Mouse (Mus musculus) MEL-GATA-1-ER (cell line): Measurements from ENCODE around the gene Lst1.
"Not testable (repeated sequence)": the region's sequence is repeated elsewhere in the genome, so short reads cannot be mapped to it uniquely, and the experiment has no call there.

Source experiments
- DNase-seq: peaks from one replicate; pipeline ENCODE4 v3.0.0-alpha.2; 2012; ENCODE audit warnings: low read depth; ENCODE audit errors: extremely low read depth

Lst1 gene

DNA sequence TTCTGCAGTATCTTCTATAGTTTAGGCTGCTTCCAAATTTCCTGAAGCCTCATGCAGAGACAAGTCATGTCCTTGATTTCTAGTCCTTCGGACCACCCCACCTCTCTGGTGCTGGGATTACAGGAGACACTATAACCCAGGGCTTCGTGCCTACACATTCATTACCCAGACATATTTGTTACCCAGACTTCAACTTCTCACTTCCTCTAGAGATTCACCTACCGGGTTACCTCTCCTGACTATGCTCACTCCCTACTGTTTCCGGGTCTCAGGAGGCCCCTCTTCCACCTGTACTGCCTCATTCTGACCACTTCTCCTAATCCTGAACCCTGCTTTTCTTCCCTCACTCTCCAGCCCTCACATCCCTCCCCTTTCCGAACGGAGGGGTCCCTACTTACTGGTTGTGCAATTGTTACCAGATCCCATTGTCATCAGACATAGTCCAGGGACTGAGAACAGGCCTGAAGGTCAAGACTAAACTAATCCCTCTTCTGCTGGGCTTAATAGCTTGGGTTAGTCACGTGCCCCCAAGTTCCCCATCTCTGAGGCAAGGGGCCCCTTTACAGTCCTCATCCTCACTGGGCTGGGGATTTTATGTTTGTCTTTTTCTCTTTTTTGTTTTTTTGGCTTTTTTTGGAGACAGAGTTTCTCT lies at the start of gene Lst1:
Lst1 (minus strand) TSS at position 481 of the 652 bp plus-strand sequence.
- DNase-seq: no peak

- DNase-seq: no peak
Measured at GRCm38 (mm10) chr17:35237504-35237903, 49.3 kb upstream of the Lst1 start.

GRCm38 (mm10) chr17:35236996-35237395 lies 48.8 kb upstream of the Lst1 start:
- no peak for DNase-seq

GRCm38 (mm10) chr17:35236390-35236746 lies 48.1 kb upstream of the Lst1 start:
- no peak for DNase-seq

GRCm38 (mm10) chr17:35235614-35236389 lies 47.6 kb upstream of the Lst1 start, which contains the start of gene Nfkbil1:
Gene Nfkbil1 (minus strand): TSS chr17:35235792.
- peak; percentile 91 for DNase-seq

- no peak for DNase-seq
Measured at GRCm38 (mm10) chr17:35234903-35235302, 46.7 kb upstream of the Lst1 start.

- DNase-seq: not testable (repeated sequence)
Measured at GRCm38 (mm10) chr17:35234090-35234489, 45.9 kb upstream of the Lst1 start.

- no peak for DNase-seq
Measured at GRCm38 (mm10) chr17:35233114-35233980, 45.1 kb upstream of the Lst1 start, which contains the start of gene Atp6v1g2. Gene Atp6v1g2 (plus strand): TSS chr17:35233660.

DNA sequence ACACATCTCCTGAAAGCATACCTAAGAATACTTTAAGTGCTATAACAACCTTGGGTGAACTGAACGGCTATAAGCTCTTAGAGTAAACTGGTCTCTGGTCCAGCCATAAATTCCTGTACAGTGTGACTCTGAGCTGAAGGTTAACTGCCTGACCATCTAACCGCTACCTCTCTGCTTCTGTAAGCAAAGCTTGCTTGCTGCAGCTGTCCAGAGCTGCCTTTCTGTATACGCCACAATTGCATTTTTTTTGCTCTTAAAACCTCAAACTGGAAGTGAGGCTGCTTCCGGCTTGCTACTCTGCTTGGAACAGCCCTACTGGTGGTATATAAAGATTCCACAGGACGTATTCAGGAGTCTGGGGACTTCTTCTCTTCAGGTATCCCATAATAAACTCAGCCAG lies 44.4 kb upstream of the Lst1 start:
- no peak for DNase-seq

DNA sequence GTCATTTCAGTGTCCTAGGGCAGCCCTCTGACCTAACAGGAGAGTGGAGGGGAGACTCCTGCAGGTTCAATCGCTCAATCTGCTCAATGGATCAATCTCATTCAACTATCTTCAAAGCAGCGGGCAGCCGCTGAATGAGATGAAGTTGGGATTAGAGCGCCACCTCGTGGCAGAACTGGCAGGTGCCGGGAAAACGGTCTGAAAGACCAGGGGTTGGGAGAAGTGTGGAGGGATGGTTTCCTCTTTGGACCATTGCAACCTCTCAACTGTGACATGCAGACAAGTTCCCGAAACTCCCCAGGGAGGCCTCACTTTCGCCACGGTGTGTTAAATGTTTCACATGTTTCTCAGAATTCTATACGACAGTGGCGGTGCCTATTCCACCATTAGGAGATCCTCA lies 43.8 kb upstream of the Lst1 start:
- no peak for DNase-seq

- no peak for DNase-seq
Measured at GRCm38 (mm10) chr17:35231022-35231421, 42.8 kb upstream of the Lst1 start.

- no peak for DNase-seq
Measured at GRCm38 (mm10) chr17:35226561-35227046, 38.4 kb upstream of the Lst1 start.

- DNase-seq: no peak
Measured at GRCm38 (mm10) chr17:35225456-35225855, 37.2 kb upstream of the Lst1 start.

- DNase-seq: no peak
Measured at GRCm38 (mm10) chr17:35224641-35225040, 36.4 kb upstream of the Lst1 start.

DNA sequence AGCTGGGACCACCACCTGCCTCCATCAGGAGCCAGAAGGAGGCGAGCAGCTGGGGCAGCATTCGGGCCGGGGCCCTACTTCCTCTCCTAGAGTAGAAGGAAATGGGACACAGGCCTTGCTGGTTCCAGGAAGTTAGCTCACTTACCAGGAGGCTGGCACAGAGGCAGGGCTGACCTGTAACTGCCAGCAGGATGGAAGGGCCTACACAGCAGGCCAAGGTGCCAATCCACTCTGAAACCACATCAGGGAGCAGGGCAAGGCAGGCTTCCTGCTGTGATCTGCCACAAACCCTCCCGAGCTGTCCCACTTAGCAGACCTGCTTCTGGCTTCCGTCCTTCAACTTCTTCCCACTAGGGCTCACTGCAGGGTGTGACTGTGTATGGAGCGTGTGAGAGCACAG lies 34.1 kb upstream of the Lst1 start:
- DNase-seq: no peak

DNA sequence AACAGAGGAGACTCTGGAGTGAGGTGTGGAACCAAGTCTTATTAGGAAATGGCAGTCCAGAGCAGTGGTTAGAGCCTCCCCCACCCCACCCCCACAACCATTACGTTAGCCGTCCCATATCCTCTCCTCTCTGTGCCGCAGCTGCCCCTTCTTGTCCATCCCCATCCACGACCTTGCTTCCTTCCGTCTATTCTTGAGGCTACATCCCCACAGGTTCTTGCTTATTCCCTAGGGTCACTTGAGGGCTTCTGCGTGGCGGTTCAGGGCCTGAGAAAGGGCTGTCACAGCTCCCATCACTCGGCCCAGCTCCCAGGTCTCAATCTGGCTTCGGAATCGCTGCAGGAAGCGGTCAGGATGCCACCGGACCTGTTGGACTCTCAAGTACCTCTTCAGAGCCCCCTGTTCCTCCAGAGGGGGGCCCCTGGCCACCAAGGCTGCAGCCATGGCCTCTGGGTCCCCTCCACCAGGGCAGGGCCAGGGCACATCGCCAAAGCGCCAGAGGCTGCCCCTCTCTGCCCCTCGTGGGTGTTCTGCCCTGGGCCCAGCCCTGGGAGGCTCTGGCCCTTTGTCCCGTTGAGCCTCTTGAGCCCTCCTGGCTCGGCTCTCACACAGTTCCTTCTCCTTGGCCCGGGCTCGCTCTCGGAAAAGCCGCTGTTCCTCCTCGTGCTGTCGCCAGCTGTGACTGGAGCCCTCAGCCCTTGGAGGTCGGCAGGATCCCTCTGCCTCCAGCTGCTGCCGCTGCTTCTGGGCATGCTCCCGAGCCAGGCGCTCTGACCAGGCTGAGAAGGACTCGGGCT lies 32.1 kb upstream of the Lst1 start, which contains the start of gene Gm16181:
Gm16181 (plus strand) TSS at position 679 of the 797 bp plus-strand sequence.
- no peak for DNase-seq

DNA sequence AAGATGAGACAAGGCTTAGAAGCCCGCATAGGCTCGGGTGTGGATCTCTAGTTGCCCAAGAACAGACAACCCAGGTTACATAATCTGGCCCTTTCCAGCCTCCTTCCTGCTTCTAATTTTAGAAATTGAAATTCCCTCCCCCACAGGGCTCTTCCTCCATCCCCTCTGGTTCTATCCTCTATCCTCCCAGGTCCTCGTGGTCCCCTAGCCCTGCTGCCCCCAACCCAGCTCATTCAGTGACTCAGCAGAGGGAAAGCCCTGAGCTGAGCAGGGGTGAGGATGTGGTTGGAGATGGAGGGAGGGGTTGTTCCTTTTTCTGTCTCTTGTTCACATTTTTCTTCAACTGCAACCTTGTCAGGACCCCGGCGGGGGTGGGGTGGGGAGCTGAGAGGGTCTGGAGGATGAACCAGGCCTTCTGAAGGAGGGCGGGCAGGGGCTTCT lies 31.4 kb upstream of the Lst1 start:
- DNase-seq: no peak

- peak; percentile 46 for DNase-seq
Measured at GRCm38 (mm10) chr17:35218516-35219193, 30.4 kb upstream of the Lst1 start.

DNA sequence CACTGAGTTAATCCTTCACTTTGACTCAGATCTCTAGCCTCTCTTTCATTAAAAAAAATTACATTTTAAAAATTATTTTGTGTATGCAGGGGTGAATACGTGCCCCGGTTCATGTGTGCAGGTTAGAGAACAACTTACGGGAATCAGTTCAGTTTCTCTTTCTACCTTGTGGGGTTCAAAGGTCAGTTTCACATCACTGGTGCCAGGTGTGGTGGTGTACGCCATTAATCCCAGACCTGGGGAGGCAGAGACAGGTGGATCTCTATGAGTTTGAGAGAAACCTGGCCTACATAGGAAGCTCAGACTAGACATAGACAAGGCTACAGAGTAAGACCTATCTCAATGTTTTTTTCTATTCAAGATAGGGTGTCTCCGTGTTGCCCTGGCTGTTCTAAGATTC lies 24.8 kb upstream of the Lst1 start:
- DNase-seq: no peak

DNA sequence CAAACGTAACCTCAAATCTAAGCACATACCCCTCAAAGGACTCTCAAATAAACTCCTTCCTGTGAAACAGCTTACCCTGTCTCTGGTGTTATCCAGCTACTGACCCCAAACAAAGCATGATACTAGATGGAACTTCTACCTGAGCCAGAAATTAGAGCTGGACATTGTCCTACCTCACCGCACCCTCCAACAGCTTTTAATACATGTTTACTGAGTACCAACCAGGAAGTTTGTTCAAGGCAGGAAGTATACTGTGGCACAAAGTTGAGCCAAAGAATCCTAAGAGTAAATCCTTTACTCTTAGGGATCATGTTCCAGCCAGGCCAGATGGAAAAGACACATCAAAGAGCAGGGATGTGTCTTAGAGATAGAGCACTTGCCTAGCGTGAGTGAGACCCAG lies 22.4 kb upstream of the Lst1 start:
- no peak for DNase-seq
